Mouse (Mus musculus) liver, embryonic 14.5 days (tissue): Measurements from ENCODE around the gene 4933424G06Rik.

Experiments used
- CTCF ChIP-seq: IDR thresholded peaks from 2 replicates; pipeline ENCODE4 v1.5.1; 2016; ENCODE audit warnings: antibody characterized with exemption, low read depth, control low read depth
- EP300 ChIP-seq: IDR thresholded peaks from 2 replicates; pipeline ENCODE4 v1.6.1; 2016; ENCODE audit warnings: antibody characterized with exemption, low read depth

GRCm38 (mm10) chr1:36745661-36746060 lies 35.7 kb downstream of the 4933424G06Rik start:
- TF ChIP-seq CTCF (no peak), EP300 (no peak)
